8 mouse cellular contexts compared by ENCODE assay signal in the genomic region with DNA sequence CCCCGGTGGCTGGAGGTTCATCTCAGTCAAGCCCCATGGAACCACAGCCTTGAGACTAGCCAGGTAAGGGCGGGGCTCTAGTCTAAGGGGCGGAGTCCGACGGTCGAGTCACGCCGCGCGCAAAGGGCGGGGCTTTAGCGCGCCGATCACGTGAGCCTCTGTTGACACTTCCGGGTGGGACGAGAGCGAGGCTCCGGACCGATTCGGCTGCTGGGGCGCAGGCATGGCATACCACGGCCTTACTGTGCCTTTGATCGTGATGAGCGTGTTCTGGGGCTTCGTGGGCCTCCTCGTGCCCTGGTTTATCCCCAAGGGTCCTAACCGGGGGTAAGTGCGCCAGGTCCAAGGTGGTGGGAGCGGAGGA. TPM values are rescaled to one million over a fixed set of nuclear protein-coding genes. Genes with fewer than 3 reads are reported as not detected.
A peak's percentile ranks its signal among the peaks of the same experiment; 100 is the strongest.
DNase-seq lines count a peak whose midpoint lies in the region; ATAC-seq lines count a peak whose summit lies in the region.

No protein-coding gene starts in this region.

- peak overlapping the region; percentile 65 for H3K4me2 ChIP-seq in hindbrain, embryonic 14.5 days (replicated peaks)

- H3K4me3 ChIP-seq in hindbrain, embryonic 14.5 days (replicated peaks; ENCODE audit: low read length), result peak overlapping the region; percentile 94

- no peaks in the 10 kb centered on the region for H3K27me3 ChIP-seq in hindbrain, embryonic 14.5 days (ENCODE audit: control insufficient read depth, insufficient read depth, low read length)

- no peaks in the 10 kb centered on the region for H3K9me3 ChIP-seq in hindbrain, embryonic 14.5 days (ENCODE audit: control insufficient read depth, low read length)

- ATAC-seq in hindbrain, embryonic 14.5 days (ENCODE audit: low FRiP score), result peak; percentile 96

- peak overlapping the region; percentile 92 for H3K27ac ChIP-seq in hindbrain, embryonic 14.5 days

- 1% methylated on average over 30 of the region's 30 CpGs for WGBS in hindbrain, embryonic 14.5 days

- peak overlapping the region; percentile 89 for H3K9ac ChIP-seq in hindbrain, embryonic 14.5 days

- DNase-seq in NIH3T3 (ENCODE audit: low read depth), result peak; percentile 96
- DNase-seq in cerebellum, postnatal 10 days, result peak; percentile 96
- DNase-seq in frontal cortex, postnatal 14 days (ENCODE audit: low spot score in 2 of 2), result peak; percentile 83 to 87
- peak; percentile 89 for DNase-seq in hindbrain, embryonic 14.5 days (ENCODE audit: low spot score)
- peak; percentile 87 to 88 for DNase-seq in layer of hippocampus, postnatal 36 days
- DNase-seq in lung, postnatal 36 days, result peak; percentile 94
- peak; percentile 93 for DNase-seq in retina, postnatal 1 day
- peak; percentile 86 to 90 for DNase-seq in urinary bladder, adult 18-20 months (ENCODE audit: low spot score in 2 of 2)

- peaks cover 26% of the 10 kb centered on the region for H3K4me1 ChIP-seq in hindbrain, embryonic 14.5 days (replicated peaks; ENCODE audit: control insufficient read depth, insufficient read depth, low read length)

- H3K36me3 ChIP-seq in hindbrain, embryonic 14.5 days (replicated peaks; ENCODE audit: control insufficient read depth, insufficient read depth), result no peaks in the 10 kb centered on the region

RNA-seq across cellular contexts. Expression of gene Atp6v0e, which starts 13.2 kb away (rescaled TPM):
- 91.3 and 106 TPM in 2 replicates for polyA plus RNA-seq in hindbrain, embryonic 14.5 days (2014; fragmentation: Nextera tagmentation; extraction: Ambion mirVana)
- total RNA-seq in layer of hippocampus, postnatal 36 days (2021), result 10 to 100 TPM; 43.2 to 49.3 TPM

RNA-seq across cellular contexts. Expression of gene Crebrf, which starts 39.2 kb away (rescaled TPM):
- 10.2 and 10.5 TPM in 2 replicates for polyA plus RNA-seq in hindbrain, embryonic 14.5 days (2014; fragmentation: Nextera tagmentation; extraction: Ambion mirVana)
- total RNA-seq in layer of hippocampus, postnatal 36 days (2021), result 100 to 1,000 TPM; 113 to 114 TPM

Comparison
In these comparisons a context has a peak if more than half of its experiments do, and no peak if none do; other contexts are left out.
1. Peak in every context shown above with its lines: DNase-seq, ATAC-seq, H3K4me3 ChIP-seq and H3K27ac ChIP-seq.